Mouse (Mus musculus) liver, embryonic 12.5 days (tissue): ENCODE results near the gene Gsn. TPM values are rescaled to one million over a fixed set of nuclear protein-coding genes. Genes with fewer than 3 reads are reported as not detected.

Source experiments
- ATAC-seq: fragments of 200-750 bp; cut with Nextera tagmentation; 2 replicates; pipeline ENCODE4 v1.8.0; 2017; ENCODE audit warnings: moderate number of reproducible peaks, mild to moderate bottlenecking, moderate library complexity
- H3K27ac ChIP-seq: fragments of 300-500 bp; sonication (generic); 2 replicates; pipeline ENCODE4 v1.5.1; 2016; ENCODE audit warnings: mild to moderate bottlenecking
- H3K27me3 ChIP-seq: fragments of 300-500 bp; sonication (generic); replicated peaks from 2 replicates; pipeline ENCODE4 v1.6.1; 2016; ENCODE audit warnings: mild to moderate bottlenecking, moderate library complexity
- H3K36me3 ChIP-seq: fragments of 300-500 bp; sonication (generic); 2 replicates; pipeline ENCODE4 v1.6.1; 2016; ENCODE audit warnings: mild to moderate bottlenecking, moderate library complexity
- H3K4me1 ChIP-seq: fragments of 300-500 bp; sonication (generic); 2 replicates; pipeline ENCODE4 v1.6.1; 2016
- H3K4me2 ChIP-seq: fragments of 300-500 bp; sonication (generic); 2 replicates; pipeline ENCODE4 v1.6.1; 2016; ENCODE audit warnings: mild to moderate bottlenecking, moderate library complexity
- H3K4me3 ChIP-seq: fragments of 300-500 bp; sonication (generic); 2 replicates; pipeline ENCODE4 v1.5.1; 2016; ENCODE audit warnings: mild to moderate bottlenecking, moderate library complexity
- H3K9ac ChIP-seq: fragments of 300-500 bp; sonication (generic); 2 replicates; pipeline ENCODE4 v1.6.1; 2016; ENCODE audit warnings: mild to moderate bottlenecking, moderate library complexity
- H3K9me3 ChIP-seq: fragments of 300-500 bp; sonication (generic); replicated peaks from 2 replicates; pipeline ENCODE4 v1.6.1; 2016; ENCODE audit warnings: mild to moderate bottlenecking, moderate library complexity
- WGBS: fragments of 180-500 bp; shearing (Covaris S2); methylation state at CpG from one replicate; pipeline ENCODE4 v1.1.7; 2016; ENCODE audit not compliant: insufficient replicate concordance; 5-methylcytosine and 5-hydroxymethylcytosine counted together
- polyA plus RNA-seq: library from polyadenylated mRNA; unstranded; fragments of >200 nt; fragmentation: Nextera tagmentation; extraction: Ambion mirVana; gene quantifications from 2 replicates; pipeline ENCODE4 v1.2.1, GENCODE M21; 2016

Gene Gsn
- polyA plus RNA-seq, 1 experiment from 2014 or later = 80.4 TPM

- peak overlapping the region; percentile 76 for H3K4me2 ChIP-seq
- H3K27me3 ChIP-seq = peaks cover 53% of the 10 kb centered on the region
- peaks cover 32% of the 10 kb centered on the region for H3K4me1 ChIP-seq
- H3K27ac ChIP-seq = no peak overlapping the region
- no peaks in the 10 kb centered on the region for H3K9me3 ChIP-seq
- WGBS = 62% methylated on average over 7 of the region's 7 CpGs
- H3K4me3 ChIP-seq = no peak overlapping the region
- ATAC-seq = no peak
- H3K36me3 ChIP-seq = no peaks in the 10 kb centered on the region
- H3K9ac ChIP-seq = no peak overlapping the region
These were observed 718 bp upstream of the Gsn start for GRCm38 (mm10) chr2:35255462-35255861.

- H3K4me1 ChIP-seq = peaks cover 32% of the 10 kb centered on the region
- no peaks in the 10 kb centered on the region for H3K36me3 ChIP-seq
- peak overlapping the region; percentile 53; the same call in 1 of the 2 replicates for H3K9ac ChIP-seq
- ATAC-seq = no peak
- H3K4me3 ChIP-seq = peak overlapping the region; percentile 51
- H3K27me3 ChIP-seq = peaks cover 53% of the 10 kb centered on the region
- peak overlapping the region; percentile 76 for H3K4me2 ChIP-seq
- no peaks in the 10 kb centered on the region for H3K9me3 ChIP-seq
- no peak overlapping the region for H3K27ac ChIP-seq
- 31% methylated on average over 8 of the region's 8 CpGs for WGBS
These were observed 752 bp downstream of the Gsn start for GRCm38 (mm10) chr2:35256932-35257331.

- no peak for ATAC-seq
- Histone ChIP-seq H3K27ac (no peak overlapping the region), H3K9me3 (no peaks in the 10 kb centered on the region), H3K9ac (no peak overlapping the region), H3K4me1 (peaks cover 32% of the 10 kb centered on the region), H3K4me2 (no peak overlapping the region), H3K27me3 (peaks cover 53% of the 10 kb centered on the region), H3K4me3 (no peak overlapping the region), H3K36me3 (no peaks in the 10 kb centered on the region)
- 55% methylated on average over 2 of the region's 2 CpGs for WGBS
These were observed 1.7 kb downstream of the Gsn start for GRCm38 (mm10) chr2:35257886-35258285.

DNA sequence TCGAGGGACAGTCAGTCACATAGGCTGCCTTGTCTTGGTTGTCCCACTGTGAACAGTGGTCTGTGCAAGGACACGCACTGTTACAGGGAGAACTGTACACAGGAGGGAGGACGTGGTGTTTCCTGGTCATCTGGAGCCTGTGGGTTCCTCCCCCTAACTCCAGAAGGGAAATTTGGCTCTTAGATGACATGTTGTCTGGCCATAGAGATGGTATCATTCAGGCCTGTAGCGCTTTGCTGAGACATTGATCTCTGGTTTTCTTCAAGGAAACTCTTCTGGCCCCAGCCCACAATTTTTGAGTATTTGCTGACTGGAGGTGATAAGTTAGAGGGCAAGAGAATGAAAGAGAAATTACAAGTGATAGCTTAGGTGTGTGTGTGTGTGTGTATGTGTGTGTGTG lies 2.4 kb downstream of the Gsn start:
- WGBS = 55% methylated on average over 4 of the region's 4 CpGs
- no peak overlapping the region for H3K27ac ChIP-seq
- ATAC-seq = no peak

DNA sequence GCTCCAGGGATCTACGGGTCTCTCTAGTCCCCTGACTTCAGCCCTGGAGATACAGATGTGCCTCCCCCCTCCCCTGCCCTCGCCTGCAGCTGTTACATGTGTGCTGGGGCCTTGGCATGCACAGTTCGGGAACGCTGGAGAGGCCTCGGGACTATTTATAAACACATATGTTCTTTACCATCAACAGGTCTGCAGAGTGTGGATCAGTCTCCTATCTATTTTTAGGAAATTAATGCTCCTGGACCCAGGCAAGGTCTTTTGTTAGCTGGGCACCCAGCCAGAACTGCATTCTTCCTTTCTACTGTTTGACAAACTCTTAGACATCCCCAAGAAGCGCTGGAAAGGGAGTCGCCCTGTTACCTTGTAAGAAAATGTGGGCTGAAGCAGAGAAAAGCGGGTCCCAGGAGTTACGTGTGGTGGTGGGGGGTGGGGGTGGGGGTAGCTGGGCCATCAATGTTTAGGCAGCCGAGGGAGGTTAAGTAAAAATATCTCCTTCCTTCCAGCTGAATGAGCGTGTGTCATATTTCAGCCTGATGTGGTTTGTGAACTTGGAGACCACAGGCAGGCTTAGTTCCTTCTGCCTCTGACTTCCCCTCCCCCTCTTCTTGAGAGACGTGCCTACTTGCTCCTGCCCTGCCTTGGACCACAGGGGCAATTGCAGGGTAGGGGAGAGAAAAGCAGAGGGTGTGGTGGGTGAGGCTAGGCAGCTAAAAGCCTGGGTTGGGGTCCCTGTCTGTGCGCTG lies 3.3 kb downstream of the Gsn start:
- H3K27ac ChIP-seq = peak overlapping the region; percentile 22; the same call in 1 of the 2 replicates
- ATAC-seq = no peak
- WGBS = 29% methylated on average over 12 of the region's 13 CpGs

More for the DNA sequence above, 2.4 kb downstream of the Gsn start:
- Histone ChIP-seq H3K9me3 (no peaks in the 10 kb centered on the region), H3K4me1 (peaks cover 32% of the 10 kb centered on the region), H3K4me3 (no peak overlapping the region), H3K9ac (no peak overlapping the region), H3K4me2 (no peak overlapping the region), H3K27me3 (peaks cover 49% of the 10 kb centered on the region), H3K36me3 (no peaks in the 10 kb centered on the region)

GRCm38 (mm10) chr2:35260291-35260690 lies 4.1 kb downstream of the Gsn start:
- WGBS = 0% methylated on average over 1 of the region's 1 CpGs
- peaks cover 40% of the 10 kb centered on the region for H3K4me1 ChIP-seq
- ATAC-seq = no peak
- no peaks in the 10 kb centered on the region for H3K36me3 ChIP-seq
- H3K9ac ChIP-seq = no peak overlapping the region
- peaks cover 32% of the 10 kb centered on the region for H3K27me3 ChIP-seq
- no peak overlapping the region for H3K4me2 ChIP-seq
- no peak overlapping the region for H3K4me3 ChIP-seq
- H3K9me3 ChIP-seq = no peaks in the 10 kb centered on the region
- no peak overlapping the region for H3K27ac ChIP-seq

More for the DNA sequence above, 3.3 kb downstream of the Gsn start:
- Histone ChIP-seq H3K4me3 (no peak overlapping the region), H3K4me2 (peak overlapping the region; percentile 15; the same call in 1 of the 2 replicates), H3K27me3 (peaks cover 40% of the 10 kb centered on the region), H3K4me1 (peaks cover 39% of the 10 kb centered on the region), H3K9ac (no peak overlapping the region), H3K36me3 (no peaks in the 10 kb centered on the region), H3K9me3 (no peaks in the 10 kb centered on the region)

DNA sequence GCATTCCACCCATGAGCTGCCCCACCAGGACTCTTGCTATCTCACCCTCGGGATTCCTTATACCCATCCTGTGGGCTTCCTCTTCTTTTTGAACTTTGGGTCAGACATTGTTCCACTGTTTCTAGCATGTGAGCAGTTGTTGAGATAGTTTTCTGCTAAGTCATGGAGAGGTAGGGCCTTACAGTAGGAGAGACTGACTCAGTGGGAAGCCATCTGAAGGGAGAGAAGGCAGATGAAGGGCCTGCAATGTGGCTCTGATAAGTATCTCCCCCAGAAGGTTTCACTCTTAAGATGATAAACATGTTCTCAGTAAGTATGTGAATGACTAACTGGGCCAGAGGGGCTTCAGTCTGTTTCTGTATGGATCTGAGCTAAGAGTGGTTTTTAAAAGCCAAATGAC lies 7.9 kb downstream of the Gsn start:
- Histone ChIP-seq H3K4me3 (no peak overlapping the region), H3K4me2 (no peak overlapping the region), H3K9me3 (no peaks in the 10 kb centered on the region), H3K4me1 (peaks cover 22% of the 10 kb centered on the region), H3K36me3 (no peaks in the 10 kb centered on the region), H3K9ac (no peak overlapping the region), H3K27me3 (peaks cover 7% of the 10 kb centered on the region; the same call in 1 of the 2 replicates), H3K27ac (no peak overlapping the region)
- 26% methylated on average over 1 of the region's 1 CpGs for WGBS
- no peak for ATAC-seq

GRCm38 (mm10) chr2:35265296-35265695 lies 9.1 kb downstream of the Gsn start:
- H3K9me3 ChIP-seq = no peaks in the 10 kb centered on the region
- no peak overlapping the region for H3K4me2 ChIP-seq
- H3K27ac ChIP-seq = no peak overlapping the region
- no peak for ATAC-seq
- H3K4me1 ChIP-seq = peaks cover 10% of the 10 kb centered on the region
- H3K36me3 ChIP-seq = no peaks in the 10 kb centered on the region
- H3K4me3 ChIP-seq = no peak overlapping the region
- 52% methylated on average over 8 of the region's 8 CpGs for WGBS
- no peak overlapping the region for H3K9ac ChIP-seq
- H3K27me3 ChIP-seq = peaks cover 7% of the 10 kb centered on the region; the same call in 1 of the 2 replicates

GRCm38 (mm10) chr2:35265775-35266174 lies 9.6 kb downstream of the Gsn start:
- 71% methylated on average over 8 of the region's 8 CpGs for WGBS
- Histone ChIP-seq H3K4me2 (no peak overlapping the region), H3K27ac (no peak overlapping the region), H3K27me3 (peaks cover 7% of the 10 kb centered on the region; the same call in 1 of the 2 replicates), H3K4me3 (no peak overlapping the region), H3K4me1 (peaks cover 8% of the 10 kb centered on the region; the same call in 1 of the 2 replicates), H3K9ac (no peak overlapping the region), H3K9me3 (no peaks in the 10 kb centered on the region), H3K36me3 (no peaks in the 10 kb centered on the region)
- ATAC-seq = no peak

DNA sequence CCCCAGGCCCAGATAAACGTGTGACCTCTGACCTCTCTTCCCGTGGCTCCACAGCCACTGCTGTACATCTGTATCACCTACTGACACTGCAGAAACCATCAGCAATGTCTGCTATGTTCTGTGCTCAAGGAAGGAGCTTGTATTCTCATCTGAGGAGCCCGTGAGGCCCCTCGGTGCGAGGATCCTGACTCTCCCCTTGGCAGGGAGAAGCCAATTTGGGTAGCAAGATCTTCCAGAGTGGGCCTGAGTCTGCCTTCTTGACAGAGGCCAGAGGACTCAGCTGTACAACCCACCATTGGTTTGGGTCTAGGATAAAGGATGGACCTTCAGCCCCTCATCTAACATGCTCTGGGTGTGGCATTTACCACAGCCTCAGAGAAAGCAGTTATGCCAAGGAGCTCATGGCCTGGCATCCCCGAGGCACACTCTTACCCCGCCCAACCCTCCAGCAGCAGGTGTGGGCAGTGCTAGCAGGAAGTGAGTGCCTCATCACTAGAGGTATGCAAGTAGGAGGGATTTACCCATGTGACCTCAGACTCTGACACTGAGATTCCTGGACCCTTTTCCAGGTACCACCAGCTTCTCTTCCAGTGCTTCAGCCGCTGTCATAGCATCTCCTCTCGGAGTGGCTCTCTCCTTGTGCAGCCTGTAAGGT lies 10.2 kb downstream of the Gsn start:
- no peak overlapping the region for H3K9ac ChIP-seq
- no peak overlapping the region for H3K27ac ChIP-seq
- no peaks in the 10 kb centered on the region for H3K9me3 ChIP-seq
- no peak overlapping the region for H3K4me2 ChIP-seq
- no peak for ATAC-seq
- no peaks in the 10 kb centered on the region for H3K36me3 ChIP-seq
- peaks cover 8% of the 10 kb centered on the region; the same call in 1 of the 2 replicates for H3K4me1 ChIP-seq
- WGBS = 65% methylated on average over 9 of the region's 9 CpGs
- peaks cover 7% of the 10 kb centered on the region; the same call in 1 of the 2 replicates for H3K27me3 ChIP-seq
- H3K4me3 ChIP-seq = no peak overlapping the region

- Histone ChIP-seq H3K27me3 (peaks cover 7% of the 10 kb centered on the region; the same call in 1 of the 2 replicates), H3K9ac (no peak overlapping the region), H3K4me3 (no peak overlapping the region), H3K4me2 (no peak overlapping the region), H3K36me3 (no peaks in the 10 kb centered on the region), H3K9me3 (no peaks in the 10 kb centered on the region), H3K4me1 (peaks cover 8% of the 10 kb centered on the region; the same call in 1 of the 2 replicates), H3K27ac (no peak overlapping the region)
- ATAC-seq = no peak
- WGBS = 75% methylated on average over 13 of the region's 13 CpGs
These were observed 11.1 kb downstream of the Gsn start for GRCm38 (mm10) chr2:35267156-35267875.
